Mouse (Mus musculus) midbrain, embryonic 12.5 days (tissue): ENCODE measurements at regions not wholly inside any gene's neighbourhood (a gene's known extent, or its start where the extent isn't known, plus 50 kb on each side); places are given as distances from the start of the nearest gene placed in this dataset.

Source experiments
- ATAC-seq: fragments of 200-750 bp; cut with Nextera tagmentation; 2 replicates; pipeline ENCODE4 v1.8.0; 2017; ENCODE audit warnings: low read depth, moderate TSS enrichment, moderate library complexity; ENCODE audit not compliant: low FRiP score
- H3K27ac ChIP-seq: fragments of 300-500 bp; sonication (generic); replicated peaks from 2 replicates; pipeline ENCODE4 v1.5.1; 2016; ENCODE audit warnings: mild to moderate bottlenecking
- H3K27me3 ChIP-seq: fragments of 300-500 bp; sonication (generic); 2 replicates; pipeline ENCODE4 v1.6.1; 2016; ENCODE audit warnings: mild to moderate bottlenecking
- H3K36me3 ChIP-seq: fragments of 300-500 bp; sonication (generic); 2 replicates; pipeline ENCODE4 v1.6.1; 2016
- H3K4me1 ChIP-seq: fragments of 300-500 bp; sonication (generic); 2 replicates; pipeline ENCODE4 v1.6.1; 2016
- H3K4me2 ChIP-seq: fragments of 300-500 bp; sonication (generic); replicated peaks from 2 replicates; pipeline ENCODE4 v1.6.1; 2016; ENCODE audit warnings: mild to moderate bottlenecking, moderate library complexity
- H3K4me3 ChIP-seq: fragments of 300-500 bp; sonication (generic); 2 replicates; pipeline ENCODE4 v1.5.1; 2016; ENCODE audit warnings: mild to moderate bottlenecking
- H3K9ac ChIP-seq: fragments of 300-500 bp; sonication (generic); replicated peaks from 2 replicates; pipeline ENCODE4 v1.6.1; 2016; ENCODE audit warnings: mild to moderate bottlenecking, moderate library complexity
- H3K9me3 ChIP-seq: fragments of 300-500 bp; sonication (generic); 2 replicates; pipeline ENCODE4 v1.6.1; 2016; ENCODE audit warnings: mild to moderate bottlenecking
- WGBS: fragments of 180-500 bp; shearing (Covaris S2); methylation state at CpG from one replicate; pipeline ENCODE4 v1.1.7; 2016; 5-methylcytosine and 5-hydroxymethylcytosine counted together

GRCm38 (mm10) chr16:77537351-77537750, 64.5 kb downstream of the Gm11146 start:
- Histone ChIP-seq H3K27ac (peak overlapping the region; percentile 88), H3K9me3 (no peaks in the 10 kb centered on the region), H3K4me2 (peak overlapping the region; percentile 40), H3K4me3 (no peak overlapping the region), H3K9ac (no peak overlapping the region), H3K4me1 (peaks cover 14% of the 10 kb centered on the region), H3K27me3 (no peaks in the 10 kb centered on the region), H3K36me3 (no peaks in the 10 kb centered on the region)
- peak; percentile 41 for ATAC-seq
- WGBS, result 86% methylated on average over 4 of the region's 4 CpGs

GRCm38 (mm10) chr16:77536746-77537145, 65.1 kb downstream of the Gm11146 start:
- H3K4me2 ChIP-seq, result peak overlapping the region; percentile 40
- 48% methylated on average over 10 of the region's 10 CpGs for WGBS
- no peak overlapping the region for H3K4me3 ChIP-seq
- H3K9me3 ChIP-seq, result no peaks in the 10 kb centered on the region
- H3K36me3 ChIP-seq, result no peaks in the 10 kb centered on the region
- ATAC-seq, result peak; percentile 87
- peak overlapping the region; percentile 88 for H3K27ac ChIP-seq
- peak overlapping the region; percentile 41 for H3K9ac ChIP-seq
- peaks cover 14% of the 10 kb centered on the region for H3K4me1 ChIP-seq
- H3K27me3 ChIP-seq, result no peaks in the 10 kb centered on the region

GRCm38 (mm10) chr16:77536314-77536713, 65.6 kb downstream of the Gm11146 start:
- Histone ChIP-seq H3K4me3 (no peak overlapping the region), H3K27me3 (no peaks in the 10 kb centered on the region), H3K9me3 (no peaks in the 10 kb centered on the region), H3K36me3 (no peaks in the 10 kb centered on the region), H3K4me1 (peaks cover 17% of the 10 kb centered on the region), H3K27ac (peak overlapping the region; percentile 88), H3K4me2 (peak overlapping the region; percentile 40), H3K9ac (peak overlapping the region; percentile 41; the same call in 1 of the 2 replicates)
- WGBS, result 43% methylated on average over 6 of the region's 6 CpGs
- peak; percentile 55 for ATAC-seq

GRCm38 (mm10) chr16:77535021-77535420, 66.9 kb downstream of the Gm11146 start:
- ATAC-seq, result no peak
- Histone ChIP-seq H3K27me3 (no peaks in the 10 kb centered on the region), H3K4me3 (no peak overlapping the region), H3K4me1 (peaks cover 17% of the 10 kb centered on the region), H3K9ac (no peak overlapping the region), H3K4me2 (no peak overlapping the region), H3K27ac (peak overlapping the region; percentile 50), H3K36me3 (peaks cover 6% of the 10 kb centered on the region; the same call in 1 of the 2 replicates), H3K9me3 (no peaks in the 10 kb centered on the region)
- 86% methylated on average over 1 of the region's 3 CpGs for WGBS

- ATAC-seq, result no peak
- Histone ChIP-seq H3K9ac (no peak overlapping the region), H3K9me3 (no peaks in the 10 kb centered on the region), H3K4me2 (no peak overlapping the region), H3K4me1 (peaks cover 8% of the 10 kb centered on the region), H3K36me3 (peaks cover 9% of the 10 kb centered on the region; the same call in 1 of the 2 replicates), H3K4me3 (no peak overlapping the region), H3K27ac (peak overlapping the region; percentile 47; the same call in 1 of the 2 replicates), H3K27me3 (no peaks in the 10 kb centered on the region)
- 71% methylated on average over 10 of the region's 10 CpGs for WGBS
Measured at GRCm38 (mm10) chr16:77531596-77531995, 70.3 kb downstream of the Gm11146 start.

GRCm38 (mm10) chr16:77527951-77528350, 73.9 kb downstream of the Gm11146 start:
- Histone ChIP-seq H3K4me2 (no peak overlapping the region), H3K4me3 (no peak overlapping the region), H3K9ac (no peak overlapping the region), H3K36me3 (peaks cover 9% of the 10 kb centered on the region; the same call in 1 of the 2 replicates), H3K9me3 (no peaks in the 10 kb centered on the region), H3K27me3 (no peaks in the 10 kb centered on the region), H3K4me1 (0 out of 2 replicates have a peak, but pooled peaks cover 3% of the 10 kb centered on the region), H3K27ac (no peak overlapping the region)
- ATAC-seq, result no peak
- WGBS, result 91% methylated on average over 1 of the region's 1 CpGs

- no peak for ATAC-seq
- Histone ChIP-seq H3K27ac (no peak overlapping the region), H3K4me3 (no peak overlapping the region), H3K36me3 (0 out of 2 replicates have a peak, but pooled peaks cover 3% of the 10 kb centered on the region), H3K9ac (no peak overlapping the region), H3K4me1 (0 out of 2 replicates have a peak, but pooled peaks cover 2% of the 10 kb centered on the region), H3K9me3 (no peaks in the 10 kb centered on the region), H3K27me3 (no peaks in the 10 kb centered on the region), H3K4me2 (no peak overlapping the region)
- WGBS, result 58% methylated on average over 3 of the region's 3 CpGs
Measured at GRCm38 (mm10) chr16:77514606-77515005, 87.3 kb downstream of the Gm11146 start.

- peaks cover 10% of the 10 kb centered on the region for H3K36me3 ChIP-seq
- H3K4me3 ChIP-seq, result no peak overlapping the region
- H3K27ac ChIP-seq, result no peak overlapping the region
- peak overlapping the region; percentile 16 for H3K4me2 ChIP-seq
- H3K27me3 ChIP-seq, result no peaks in the 10 kb centered on the region
- 60% methylated on average over 5 of the region's 5 CpGs for WGBS
- no peak for ATAC-seq
- H3K9ac ChIP-seq, result no peak overlapping the region
- no peaks in the 10 kb centered on the region for H3K9me3 ChIP-seq
- H3K4me1 ChIP-seq, result peaks cover 15% of the 10 kb centered on the region
Measured at GRCm38 (mm10) chr16:77503556-77503955, 98.3 kb downstream of the Gm11146 start.

- Histone ChIP-seq H3K36me3 (peaks cover 8% of the 10 kb centered on the region), H3K9me3 (no peaks in the 10 kb centered on the region), H3K27me3 (no peaks in the 10 kb centered on the region), H3K4me2 (peak overlapping the region; percentile 27), H3K4me3 (0 out of 2 replicates have a peak overlapping the region, but pooled peaks have one; percentile 6), H3K27ac (no peak overlapping the region), H3K9ac (no peak overlapping the region), H3K4me1 (peaks cover 15% of the 10 kb centered on the region)
- no peak for ATAC-seq
- 69% methylated on average over 5 of the region's 5 CpGs for WGBS
Measured at GRCm38 (mm10) chr16:77502916-77503315, 99.0 kb downstream of the Gm11146 start.

- peaks cover 15% of the 10 kb centered on the region for H3K4me1 ChIP-seq
- peaks cover under 1% of the 10 kb centered on the region for H3K36me3 ChIP-seq
- no peak overlapping the region for H3K9ac ChIP-seq
- no peaks in the 10 kb centered on the region for H3K27me3 ChIP-seq
- no peak for ATAC-seq
- H3K4me2 ChIP-seq, result peak overlapping the region; percentile 24
- H3K4me3 ChIP-seq, result peak overlapping the region; percentile 27; the same call in 1 of the 2 replicates
- no peaks in the 10 kb centered on the region for H3K9me3 ChIP-seq
- WGBS, result 72% methylated on average over 3 of the region's 3 CpGs
- no peak overlapping the region for H3K27ac ChIP-seq
Measured at GRCm38 (mm10) chr16:77502026-77502425, 99.9 kb downstream of the Gm11146 start.

- Histone ChIP-seq H3K27me3 (no peaks in the 10 kb centered on the region), H3K9ac (peak overlapping the region; percentile 28; the same call in 1 of the 2 replicates), H3K4me1 (peaks cover 15% of the 10 kb centered on the region), H3K36me3 (no peaks in the 10 kb centered on the region; the same call in 1 of the 2 replicates), H3K4me3 (peak overlapping the region; percentile 31), H3K9me3 (no peaks in the 10 kb centered on the region), H3K4me2 (peak overlapping the region; percentile 42), H3K27ac (peak overlapping the region; percentile 89)
- no peak for ATAC-seq
- 34% methylated on average over 4 of the region's 4 CpGs for WGBS
Measured at GRCm38 (mm10) chr16:77500981-77501380, 100.9 kb downstream of the Gm11146 start.

- Histone ChIP-seq H3K4me1 (peaks cover 15% of the 10 kb centered on the region), H3K27me3 (no peaks in the 10 kb centered on the region), H3K4me3 (peak overlapping the region; percentile 31), H3K9ac (peak overlapping the region; percentile 28; the same call in 1 of the 2 replicates), H3K4me2 (peak overlapping the region; percentile 42), H3K27ac (peak overlapping the region; percentile 89), H3K36me3 (no peaks in the 10 kb centered on the region; the same call in 1 of the 2 replicates), H3K9me3 (no peaks in the 10 kb centered on the region)
- 46% methylated on average over 6 of the region's 6 CpGs for WGBS
- ATAC-seq, result peak; percentile 53; the same call in 1 of the 2 replicates
Measured at GRCm38 (mm10) chr16:77500413-77500812, 101.5 kb downstream of the Gm11146 start.
